Mouse (Mus musculus): ENCODE data around the gene Slc35g2.

Slc35g2 gene

GRCm38 (mm10) chr9:100560251-100560890, 10.5 kb downstream of the Slc35g2 start:
- WGBS: 50% methylated on average over 10 of the region's 10 CpGs

GRCm38 (mm10) chr9:100558023-100558573, 12.8 kb downstream of the Slc35g2 start:
- 74% methylated on average over 4 of the region's 4 CpGs for WGBS

DNA sequence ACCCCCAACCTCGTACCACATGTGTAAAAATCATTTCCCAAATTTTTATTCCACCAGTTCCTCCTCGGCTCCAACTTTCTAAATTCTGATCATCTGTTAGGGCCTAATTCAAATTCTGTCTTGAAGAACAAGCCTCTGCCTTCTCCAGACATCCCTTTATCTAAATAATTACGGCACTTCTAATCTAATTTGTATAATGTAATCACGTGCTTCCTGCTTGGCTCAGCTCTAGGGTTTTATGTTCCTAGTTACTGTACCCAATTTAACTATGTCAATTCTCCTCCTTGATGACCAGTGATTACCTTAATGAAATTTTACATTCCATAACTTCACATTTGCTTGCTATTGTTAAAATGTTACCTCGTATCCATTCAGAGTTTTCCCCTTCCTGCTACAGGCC, 15.2 kb downstream of the Slc35g2 start:
- WGBS: 82% methylated on average over 5 of the region's 5 CpGs

DNA sequence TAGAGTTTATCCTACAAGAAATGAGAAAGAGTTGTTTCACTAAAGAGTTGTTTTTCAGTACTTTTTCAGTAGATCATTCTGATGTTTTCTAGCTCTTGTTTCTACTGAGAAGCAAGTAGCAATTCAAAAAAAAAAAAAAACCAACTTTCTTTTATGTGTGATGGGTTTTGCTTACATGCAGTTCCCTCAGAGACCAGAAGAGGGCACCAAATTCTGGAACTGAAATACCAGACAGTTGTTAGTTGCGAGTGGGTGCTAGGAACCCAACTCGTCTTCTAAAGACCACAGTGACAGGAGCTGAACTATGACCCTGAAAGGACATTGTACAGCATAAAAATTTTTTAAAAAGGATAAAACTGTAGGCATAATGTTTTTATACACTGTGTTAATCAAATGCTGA, 22.6 kb downstream of the Slc35g2 start:
- 95% methylated on average over 2 of the region's 2 CpGs for WGBS

GRCm38 (mm10) chr9:100546594-100546910, 24.3 kb downstream of the Slc35g2 start:
- 3% methylated on average over 9 of the region's 9 CpGs for WGBS

DNA sequence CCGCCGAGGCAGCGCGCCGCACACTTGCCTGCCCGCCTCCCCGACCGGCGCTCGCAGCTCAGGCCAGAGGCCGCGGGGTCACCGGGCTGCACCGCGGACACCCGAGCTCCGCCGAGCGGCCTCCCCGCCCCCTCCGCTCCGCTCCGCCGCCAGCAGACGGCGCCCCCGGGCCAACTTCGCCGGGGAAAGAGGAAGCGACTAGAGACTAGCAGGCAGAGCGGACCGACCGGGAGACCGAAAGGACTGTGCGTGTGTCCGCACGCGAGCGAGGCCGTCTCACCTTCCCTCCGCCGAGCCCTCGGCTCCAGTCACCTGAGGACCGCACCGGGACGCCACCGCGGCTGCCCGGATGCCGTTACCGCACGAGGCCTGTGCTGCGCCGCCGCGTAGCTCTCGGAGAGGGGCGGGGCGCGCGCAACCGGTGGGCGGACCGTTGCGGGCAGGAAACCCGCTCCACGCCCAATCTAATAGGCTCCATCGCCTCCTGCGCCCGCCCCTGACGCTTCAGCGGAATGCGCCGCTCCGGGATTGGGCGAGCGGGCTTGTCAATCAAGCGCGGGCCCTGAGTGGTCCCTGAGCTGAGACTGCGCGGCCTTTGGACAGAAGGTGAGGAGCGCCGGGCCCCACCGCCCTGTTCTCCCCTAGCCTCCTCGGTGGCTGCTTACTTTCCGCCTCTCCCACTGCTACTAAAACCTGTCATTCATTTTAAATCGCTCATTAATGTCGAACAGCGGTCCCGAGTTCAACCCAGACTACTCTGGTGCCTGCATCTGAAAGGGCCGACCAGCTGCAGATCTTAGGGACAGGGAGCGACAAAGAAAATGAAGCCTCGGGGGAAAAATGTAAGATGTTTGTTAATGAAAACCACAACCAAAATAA, 24.9 kb downstream of the Slc35g2 start, which contains the start of gene Nck1:
Nck1 (minus strand) TSS at position 420 of the 879 bp plus-strand sequence.
- WGBS: under 1% methylated on average over 91 of the region's 93 CpGs

DNA sequence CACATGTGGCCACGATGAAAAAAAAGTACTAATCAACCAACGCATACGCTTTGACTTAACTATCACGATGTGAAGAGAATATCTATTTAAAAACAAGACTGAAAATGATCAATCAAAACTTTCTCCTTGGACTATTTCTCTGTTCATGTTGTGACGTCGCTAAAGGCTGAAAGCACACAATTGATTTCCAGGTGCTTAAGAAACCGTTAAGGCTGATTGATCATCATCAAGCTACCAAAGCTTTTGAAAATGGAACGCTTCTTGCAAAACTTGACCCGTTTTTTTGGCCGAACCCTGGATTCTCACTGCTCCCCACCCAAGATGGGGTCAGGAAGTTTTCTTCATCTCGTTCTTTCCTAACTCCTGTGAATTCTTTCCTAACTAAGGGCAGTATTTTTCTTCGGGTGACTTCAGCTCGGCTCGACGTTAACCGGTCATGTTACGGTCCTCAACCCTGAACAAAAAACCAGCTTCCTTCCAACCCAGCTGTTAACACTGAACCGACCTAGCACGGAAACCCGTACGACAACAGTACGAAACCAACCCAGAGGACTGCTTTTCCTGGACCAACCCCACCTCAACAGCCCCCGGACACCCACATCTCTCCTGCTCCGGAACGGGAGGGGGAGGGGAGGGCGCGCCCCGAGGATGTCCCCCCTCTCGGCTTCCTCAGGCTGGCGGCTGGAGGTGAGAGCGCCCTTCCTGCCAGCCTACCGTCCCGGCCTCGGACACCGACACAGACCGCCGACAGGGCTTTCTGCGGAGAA, 25.8 kb downstream of the Slc35g2 start:
- under 1% methylated on average over 38 of the region's 38 CpGs for WGBS

DNA sequence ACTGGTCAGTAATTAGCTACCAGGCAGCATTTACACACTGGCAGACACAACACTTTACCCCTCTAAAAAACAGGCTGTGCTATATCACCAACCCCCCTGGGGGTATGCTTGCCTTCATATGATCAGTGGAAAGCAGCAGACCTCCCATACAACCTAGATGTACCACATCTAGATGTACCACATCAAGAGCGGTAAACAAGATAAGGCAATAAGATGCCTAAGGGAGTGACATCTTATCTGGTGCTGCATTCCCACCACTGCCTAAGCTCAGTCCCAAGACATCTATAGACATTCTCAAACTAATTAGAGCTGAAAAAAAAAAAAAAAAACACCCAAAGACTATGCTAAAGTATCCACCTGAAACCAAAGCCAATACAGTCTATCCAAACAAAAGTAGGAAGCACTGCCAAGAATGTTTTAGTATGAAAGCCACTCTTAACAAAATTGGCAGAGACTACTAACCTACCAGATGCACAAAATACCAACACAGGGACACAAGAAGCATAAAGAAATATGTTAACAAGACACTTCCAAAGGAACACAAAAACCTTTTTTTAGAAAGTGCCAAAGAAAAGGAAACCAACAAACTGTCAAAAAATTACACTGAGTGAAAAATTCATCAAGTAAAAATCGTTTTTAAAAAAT, 35.1 kb downstream of the Slc35g2 start:
- 53% methylated on average over 2 of the region's 2 CpGs for WGBS

DNA sequence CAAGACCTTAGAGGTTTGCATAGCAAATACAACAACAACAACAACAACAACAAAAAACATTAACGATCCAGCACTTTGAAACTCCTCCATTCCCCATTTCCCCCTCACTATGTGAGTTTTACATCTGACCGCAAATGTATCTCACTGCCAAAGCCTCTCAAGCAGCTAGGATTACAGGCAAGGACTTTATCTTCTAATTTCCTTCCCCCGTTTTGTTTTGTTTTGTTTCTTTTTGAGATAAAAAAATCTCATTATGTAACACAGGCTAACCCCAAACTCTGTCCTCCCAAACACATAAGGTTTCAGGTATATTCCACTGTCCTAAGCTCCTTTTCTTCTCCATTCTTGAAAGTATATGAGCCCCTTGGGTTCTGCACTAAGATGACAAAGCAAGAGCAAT, 36.2 kb downstream of the Slc35g2 start:
- 89% methylated on average over 3 of the region's 3 CpGs for WGBS

DNA sequence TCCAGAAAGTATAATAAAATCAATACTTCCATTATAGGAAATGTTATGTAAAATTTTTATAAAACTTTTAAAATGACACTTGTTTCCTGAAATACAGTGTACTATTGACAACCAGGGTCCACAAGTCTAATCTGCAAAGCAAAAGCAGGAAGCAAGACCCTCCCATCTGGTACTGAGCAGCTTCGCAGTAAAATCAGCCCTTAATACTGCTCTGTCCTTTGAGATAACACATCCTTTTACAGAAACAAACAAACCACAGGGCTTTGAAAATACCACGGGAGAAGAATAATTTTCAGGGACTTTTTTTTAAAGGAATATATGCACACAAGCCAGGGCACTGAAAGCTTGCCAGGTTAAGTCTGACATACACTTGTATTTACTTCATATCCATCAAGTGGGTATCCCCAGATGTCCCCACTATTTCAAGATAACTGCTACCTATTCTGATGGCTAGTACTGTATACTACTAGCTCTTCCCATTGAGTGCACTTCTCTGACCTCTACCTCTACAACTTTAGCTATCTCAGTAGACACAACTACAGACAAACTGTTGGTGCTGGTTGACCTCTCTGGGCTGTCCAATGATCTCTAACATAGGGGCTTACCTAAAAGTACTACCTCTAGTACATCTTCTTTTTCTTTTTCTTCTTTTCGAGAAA, 37.9 kb downstream of the Slc35g2 start:
- WGBS: 66% methylated on average over 3 of the region's 3 CpGs

DNA sequence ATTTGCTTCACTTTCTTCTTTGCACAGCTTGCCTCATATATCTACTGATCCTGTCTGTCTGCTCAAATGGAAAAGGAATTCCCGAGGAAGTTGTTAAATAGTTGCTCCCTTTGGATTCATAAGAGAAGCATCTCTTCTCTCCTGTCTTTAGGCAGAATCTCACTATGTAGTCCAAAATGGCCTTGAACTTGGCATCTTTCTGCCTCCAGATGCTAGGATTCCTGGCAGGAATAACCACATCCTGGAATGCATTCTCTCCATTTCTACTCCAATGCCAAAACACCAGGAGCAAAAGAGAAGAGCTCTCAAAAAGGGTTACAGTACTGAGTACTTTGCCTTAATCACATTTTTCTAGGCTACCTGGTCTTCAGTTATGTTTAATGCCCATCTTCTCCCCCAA, 39.6 kb downstream of the Slc35g2 start:
- 48% methylated on average over 1 of the region's 1 CpGs for WGBS

- WGBS: 59% methylated on average over 2 of the region's 2 CpGs
These were observed 45.7 kb downstream of the Slc35g2 start for GRCm38 (mm10) chr9:100525225-100525624.

GRCm38 (mm10) chr9:100522029-100522428, 48.9 kb downstream of the Slc35g2 start:
- WGBS: 66% methylated on average over 2 of the region's 2 CpGs

GRCm38 (mm10) chr9:100520586-100520985, 50.3 kb downstream of the Slc35g2 start:
- WGBS: 6% methylated on average over 2 of the region's 2 CpGs

DNA sequence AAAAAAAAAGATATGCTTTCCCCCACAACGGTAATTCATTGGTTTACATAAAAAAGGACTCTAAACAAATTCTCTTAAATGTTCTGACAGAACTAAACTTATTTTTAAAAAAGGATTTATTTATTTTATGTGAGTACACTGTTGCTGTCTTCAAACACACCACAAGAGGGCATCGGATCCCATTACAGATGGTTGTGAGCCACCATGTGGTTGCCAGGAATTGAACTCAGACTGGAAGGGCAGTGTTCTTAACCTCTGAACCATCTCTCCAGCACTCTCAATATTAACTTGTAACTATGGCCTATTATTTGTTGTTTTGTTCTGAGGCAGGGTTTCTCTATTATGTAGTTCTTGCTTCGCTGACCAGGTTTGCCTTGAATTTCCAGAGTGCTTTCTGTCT, 50.9 kb downstream of the Slc35g2 start:
- 93% methylated on average over 3 of the region's 3 CpGs for WGBS

- WGBS: 83% methylated on average over 2 of the region's 2 CpGs
These were observed 63.3 kb downstream of the Slc35g2 start for GRCm38 (mm10) chr9:100507581-100507980.

DNA sequence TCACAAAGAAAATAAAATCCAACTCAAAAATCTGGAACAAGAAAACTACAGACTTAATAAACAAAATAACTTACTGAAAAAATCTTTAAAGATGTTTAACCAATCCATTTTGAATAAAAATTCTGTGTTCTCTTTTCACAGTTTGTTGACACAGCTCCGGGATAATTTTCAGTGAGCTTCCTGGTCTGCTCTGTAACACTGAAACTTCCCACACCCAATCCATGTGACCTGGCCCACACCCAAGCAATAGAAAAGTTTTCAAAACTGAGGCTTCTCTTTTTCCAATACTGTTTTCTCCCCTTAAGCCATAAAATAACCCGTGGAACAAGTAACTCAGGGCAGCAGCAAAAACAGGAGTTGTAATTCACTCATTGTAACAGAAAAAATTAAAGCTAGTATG, 64.2 kb downstream of the Slc35g2 start:
- WGBS: 33% methylated on average over 2 of the region's 2 CpGs

DNA sequence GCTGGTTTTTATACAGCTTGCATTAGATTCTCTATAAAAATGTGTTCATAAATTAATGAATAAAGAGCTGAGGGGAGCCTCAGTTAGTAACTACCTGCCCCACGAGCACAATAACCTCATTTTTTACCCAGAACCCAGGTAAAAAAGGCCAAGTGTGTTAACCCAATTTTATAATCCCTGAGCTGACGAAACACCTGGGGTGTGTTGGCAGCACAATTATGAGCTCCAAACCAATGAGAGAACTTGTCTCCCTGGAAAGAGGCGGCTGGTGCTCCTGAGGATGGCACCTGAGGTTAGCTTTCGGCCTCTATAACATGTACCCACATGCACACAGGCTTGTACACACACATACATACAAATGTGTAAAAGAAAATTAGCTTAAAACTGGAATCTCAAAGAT, 65.4 kb downstream of the Slc35g2 start:
- WGBS: 86% methylated on average over 4 of the region's 4 CpGs

Data from cerebral cortex, adult 2 months (tissue).